Mouse (Mus musculus) left cerebral cortex, postnatal 25 days (tissue): ENCODE measurements around the gene Pkig. TPM values are rescaled to one million over a fixed set of nuclear protein-coding genes. Genes with fewer than 3 reads are reported as not detected.
"Not testable (repeated sequence)": the region's sequence is repeated elsewhere in the genome, so short reads cannot be mapped to it uniquely, and the experiment has no call there.

Experiments used
- DNase-seq, 2 experiments: peaks; one replicate each; pipeline ENCODE4 v3.0.0; 2022; ENCODE audit warnings: low spot score in 2 of 2, mixed read lengths in 1 of 2
- intact Hi-C: fragments of 180-260 bp; cut with DNase I; formaldehyde crosslinking; loops from one replicate; pipeline ENCODE4 v1.15.1; 2025
- total RNA-seq, 2 experiments: library from RNA; stranded (reverse); gene quantifications; 2 replicates each; pipeline ENCODE4 v1.2.3; 2021

The Pkig gene
- 100 to 1,000 TPM; 132 to 133 TPM for total RNA-seq

- intact Hi-C loops, result loop anchor here (1.0 kb wide), 2 partner anchors 9 to 61 kb away; no protein-coding TSS in a partner anchor
- peak; percentile 86 to 90 for DNase-seq
These were observed at the start of gene Pkig for GRCm38 (mm10) chr2:163657975-163658886. Pkig (plus strand) TSS chr2:163658386.

- intact Hi-C loops, result no loop called here
These were observed 48.8 kb upstream of the Pkig start for GRCm38 (mm10) chr2:163609281-163609975.

GRCm38 (mm10) chr2:163611176-163611575 is 47.0 kb upstream of the Pkig start:
- intact Hi-C loops, result no loop called here
- no peak for DNase-seq

More at GRCm38 (mm10) chr2:163609281-163609975, 48.8 kb upstream of the Pkig start:
- DNase-seq, result no peak

- no peak for DNase-seq
- intact Hi-C loops, result no loop called here
These were observed 45.0 kb upstream of the Pkig start for GRCm38 (mm10) chr2:163613206-163613605.

GRCm38 (mm10) chr2:163613990-163614389 is 44.2 kb upstream of the Pkig start:
- no peak for DNase-seq
- intact Hi-C loops, result no loop called here

DNA sequence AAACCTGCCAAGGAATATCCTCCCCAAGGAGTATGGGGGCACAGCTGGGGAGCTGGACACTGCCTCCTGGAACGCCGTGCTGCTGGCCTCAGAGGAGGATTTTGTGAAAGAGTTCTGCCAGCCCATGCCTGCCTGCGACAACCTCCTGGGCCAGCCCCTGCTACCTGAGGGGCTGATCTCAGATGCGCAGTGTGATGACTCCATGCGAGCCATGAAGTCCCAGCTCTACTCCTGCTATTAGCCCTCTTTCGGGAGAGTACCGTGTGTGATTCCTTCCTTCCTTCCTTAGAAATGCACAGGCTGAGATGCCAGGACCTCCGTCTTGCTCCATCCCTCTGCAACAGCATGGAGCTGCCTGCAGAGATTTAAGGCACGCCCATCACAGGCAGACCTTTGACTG is 42.8 kb upstream of the Pkig start:
- intact Hi-C loops, result no loop called here
- no peak for DNase-seq

GRCm38 (mm10) chr2:163615906-163616651 is 42.1 kb upstream of the Pkig start:
- intact Hi-C loops, result no loop called here
- peak in 1 of 2 experiments; percentile 44 for DNase-seq

DNA sequence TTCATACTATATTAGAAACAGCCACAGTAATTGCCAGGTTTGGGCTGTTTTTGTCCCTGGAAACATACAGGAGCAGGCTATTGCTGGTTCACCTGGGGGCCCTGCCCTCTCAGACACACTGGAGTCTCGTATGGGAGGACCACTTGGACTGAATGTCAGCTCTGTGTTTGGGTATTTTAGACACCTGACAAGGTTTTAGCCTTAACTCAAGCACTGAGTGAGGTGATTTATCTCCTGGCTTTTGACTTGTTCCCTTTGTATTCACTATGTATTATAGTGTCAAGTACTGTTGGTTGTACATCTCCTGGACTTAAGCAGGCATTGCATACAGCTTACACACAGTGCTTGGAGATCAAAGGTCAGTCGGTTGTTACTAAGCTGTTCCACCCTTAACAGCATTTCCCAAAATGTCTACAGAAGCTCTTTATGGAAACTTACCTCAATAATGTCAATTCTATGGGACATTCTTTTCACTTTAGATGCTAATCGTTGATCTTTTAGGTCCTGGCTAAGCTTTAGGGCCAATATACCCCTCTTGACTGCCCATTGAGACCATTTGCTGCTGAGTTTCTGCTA is 41.4 kb upstream of the Pkig start:
- intact Hi-C loops, result no loop called here
- DNase-seq, result no peak

- no peak for DNase-seq
- intact Hi-C loops, result no loop called here
These were observed 40.8 kb upstream of the Pkig start for GRCm38 (mm10) chr2:163617232-163617863.

DNA sequence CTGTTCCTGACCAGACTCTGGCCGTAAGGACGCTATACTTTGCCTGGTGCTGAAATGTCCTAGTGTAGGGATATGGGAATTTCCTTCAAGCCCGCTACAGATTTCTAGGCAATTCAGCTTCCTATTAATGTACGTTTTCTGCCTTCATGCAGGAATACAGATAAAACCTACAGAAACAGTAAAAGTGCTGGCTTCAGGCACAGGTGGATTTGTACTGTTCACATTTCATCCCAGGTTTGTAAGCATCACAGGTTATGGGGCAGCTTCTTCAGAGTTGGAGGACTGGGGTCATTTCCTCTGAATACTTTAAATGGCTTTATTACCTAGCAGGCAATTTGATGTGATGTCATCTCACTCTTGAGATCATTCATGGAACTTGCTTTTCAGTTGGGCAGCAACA is 40.3 kb upstream of the Pkig start:
- intact Hi-C loops, result no loop called here
- no peak for DNase-seq

DNA sequence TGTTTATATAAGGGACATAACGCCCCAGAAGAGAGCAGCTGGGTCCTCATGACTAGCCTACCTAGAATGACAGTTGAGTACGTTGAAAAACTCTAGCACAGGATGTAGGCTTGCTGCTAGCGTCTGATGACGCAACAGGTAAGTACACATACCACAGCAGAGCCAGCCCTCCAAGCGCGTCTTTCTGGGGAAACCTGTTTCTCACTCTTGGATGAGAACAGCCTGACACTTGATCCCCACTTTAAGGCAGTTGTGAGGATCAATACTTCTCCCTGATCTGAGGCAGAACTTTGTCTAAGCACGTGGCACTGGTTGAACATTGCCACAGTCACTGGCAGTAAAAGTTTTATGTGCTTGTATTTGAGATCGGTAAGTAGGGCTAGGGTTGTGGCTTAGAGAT is 37.7 kb upstream of the Pkig start:
- no peak for DNase-seq
- intact Hi-C loops, result no loop called here

DNA sequence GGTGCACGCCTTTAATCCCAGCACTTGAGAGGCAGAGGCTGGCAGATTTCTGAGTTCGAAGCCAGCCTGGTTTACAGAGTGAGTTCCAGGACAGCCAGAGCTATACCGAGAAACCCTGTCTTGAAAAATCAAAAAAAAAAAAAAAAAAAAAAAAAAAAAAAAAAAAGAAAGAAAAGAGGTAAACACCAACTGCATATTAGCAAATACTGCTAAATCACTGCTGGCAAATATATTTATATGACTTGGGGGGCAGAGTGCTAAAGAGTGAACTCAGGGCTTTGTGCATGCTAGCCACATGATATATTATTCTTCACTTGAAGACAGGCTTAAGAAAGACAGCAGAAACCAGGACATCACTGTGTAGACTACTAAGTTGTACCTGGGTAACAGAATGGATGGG is 36.8 kb upstream of the Pkig start:
- intact Hi-C loops, DNase-seq: not testable (repeated sequence)

DNA sequence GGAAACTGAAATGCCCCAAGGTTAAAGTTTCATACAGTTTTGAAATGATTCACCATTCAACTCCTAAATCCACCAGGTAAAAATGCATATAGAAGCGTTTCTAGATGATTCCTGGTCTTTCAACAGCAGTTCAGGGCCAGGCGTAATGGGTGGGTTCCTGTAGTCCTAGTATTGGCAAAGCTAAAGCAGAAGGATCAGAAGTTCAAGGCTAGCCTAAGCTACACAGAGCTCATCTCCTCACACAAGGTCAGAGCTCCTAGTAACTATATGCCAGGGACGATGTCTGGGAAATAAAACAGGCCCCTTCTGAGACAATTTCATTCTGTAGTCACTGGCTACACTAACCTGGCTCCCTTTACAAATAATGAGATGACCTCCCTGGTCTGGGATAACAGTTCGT is 27.0 kb upstream of the Pkig start:
- no peak for DNase-seq
- intact Hi-C loops, result no loop called here

GRCm38 (mm10) chr2:163631715-163632114 is 26.5 kb upstream of the Pkig start:
- no peak for DNase-seq
- intact Hi-C loops, result no loop called here

GRCm38 (mm10) chr2:163634211-163634610 is 24.0 kb upstream of the Pkig start:
- no peak for DNase-seq
- intact Hi-C loops, result no loop called here

GRCm38 (mm10) chr2:163636057-163636456 is 22.1 kb upstream of the Pkig start:
- intact Hi-C loops, result no loop called here
- DNase-seq, result no peak

- intact Hi-C loops, result no loop called here
- DNase-seq, result no peak
These were observed 20.4 kb upstream of the Pkig start for GRCm38 (mm10) chr2:163637655-163638266.

DNA sequence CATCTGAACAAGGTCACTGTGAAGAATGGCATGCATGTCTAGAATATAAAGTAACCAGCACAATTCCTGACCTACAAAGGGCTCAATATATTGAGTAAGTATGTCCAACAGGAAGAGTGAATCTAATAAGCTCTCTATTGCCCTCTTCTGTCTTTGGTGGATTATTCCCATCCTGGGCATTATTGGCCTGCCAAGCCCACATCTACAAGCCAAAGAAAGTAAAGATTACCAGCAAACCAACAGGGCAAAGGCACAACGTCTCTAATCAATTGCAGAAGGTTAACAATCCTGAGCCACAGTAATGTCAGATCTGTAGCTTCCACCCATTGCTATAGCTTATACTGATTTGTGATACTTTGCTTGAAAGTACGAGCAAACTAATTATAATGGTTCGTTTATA is 17.7 kb upstream of the Pkig start:
- intact Hi-C loops, result no loop called here
- DNase-seq, result no peak

DNA sequence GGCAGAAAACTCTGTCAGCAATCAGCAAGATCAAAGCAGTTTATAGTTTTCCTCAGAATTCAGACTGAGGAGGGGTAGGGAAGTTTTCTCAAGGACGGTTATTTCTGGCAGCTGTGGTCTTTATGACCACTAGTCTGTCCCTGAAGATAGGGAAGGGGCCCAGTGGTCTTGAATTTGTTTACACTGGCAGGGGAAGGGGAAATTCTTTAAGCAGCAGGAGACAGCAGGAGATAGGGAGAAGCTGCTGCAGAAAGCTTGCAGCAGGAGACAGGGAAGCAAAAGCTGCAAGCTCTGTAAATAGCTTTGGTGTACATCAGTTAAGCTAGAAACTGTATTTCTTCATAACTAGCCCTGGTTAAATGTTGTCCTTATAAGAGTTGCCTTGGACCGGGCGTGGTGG is 16.5 kb upstream of the Pkig start:
- intact Hi-C loops, result no loop called here
- DNase-seq, result no peak
